Mouse (Mus musculus) kidney, embryonic 14.5 days (tissue): ENCODE measurements around the gene Kctd3. TPM values are rescaled to one million over a fixed set of nuclear protein-coding genes. Genes with fewer than 3 reads are reported as not detected.

Experiments
- ATAC-seq: fragments of 200-750 bp; cut with Nextera tagmentation; 2 replicates; pipeline ENCODE4 v1.8.0; 2017; ENCODE audit warnings: moderate number of reproducible peaks, mild to moderate bottlenecking, moderate TSS enrichment, moderate library complexity; ENCODE audit not compliant: low FRiP score, low TSS enrichment
- H3K27ac ChIP-seq: fragments of 300-500 bp; sonication (generic); 2 replicates; pipeline ENCODE4 v1.5.1; 2014; ENCODE audit warnings: low read depth, mild to moderate bottlenecking, low read length, moderate library complexity, mixed read lengths
- H3K27me3 ChIP-seq: fragments of 300-500 bp; sonication (generic); 2 replicates; pipeline ENCODE4 v1.6.1; 2014; ENCODE audit warnings: mild to moderate bottlenecking, low read length; ENCODE audit not compliant: control insufficient read depth, insufficient read depth
- H3K36me3 ChIP-seq: fragments of 300-500 bp; sonication (generic); 2 replicates; pipeline ENCODE4 v1.6.1; 2014; ENCODE audit warnings: low read length, mixed read lengths; ENCODE audit not compliant: control insufficient read depth, insufficient read depth
- H3K4me1 ChIP-seq: fragments of 300-500 bp; sonication (generic); 2 replicates; pipeline ENCODE4 v1.6.1; 2014; ENCODE audit warnings: low read length, mixed read lengths; ENCODE audit not compliant: control insufficient read depth, insufficient read depth
- H3K4me2 ChIP-seq: fragments of 300-500 bp; sonication (generic); replicated peaks from 2 replicates; pipeline ENCODE4 v1.6.1; 2014; ENCODE audit warnings: low read depth, mild to moderate bottlenecking, low read length
- H3K4me3 ChIP-seq: fragments of 300-500 bp; sonication (generic); 2 replicates; pipeline ENCODE4 v1.5.1; 2014; ENCODE audit warnings: mild to moderate bottlenecking, low read length
- H3K9ac ChIP-seq: fragments of 300-500 bp; sonication (generic); 2 replicates; pipeline ENCODE4 v1.6.1; 2014; ENCODE audit warnings: low read depth, mild to moderate bottlenecking, low read length, moderate library complexity
- H3K9me3 ChIP-seq: fragments of 300-500 bp; sonication (generic); 2 replicates; pipeline ENCODE4 v1.6.1; 2016; ENCODE audit warnings: low read length; ENCODE audit not compliant: control insufficient read depth
- WGBS: fragments of 180-500 bp; shearing (Covaris S2); extraction: QIAGEN DNeasy Blood & Tissue Kit; methylation state at CpG from one replicate; pipeline ENCODE4 v1.1.7; 2014; 5-methylcytosine and 5-hydroxymethylcytosine counted together
- polyA plus RNA-seq: library from polyadenylated mRNA; unstranded; fragments of >200 nt; fragmentation: Nextera tagmentation; extraction: Ambion mirVana; gene quantifications from 2 replicates; pipeline ENCODE4 v1.2.1, GENCODE M21; 2014

Gene Kctd3
- polyA plus RNA-seq, 1 experiment from 2014 or later: 35.6 TPM

DNA sequence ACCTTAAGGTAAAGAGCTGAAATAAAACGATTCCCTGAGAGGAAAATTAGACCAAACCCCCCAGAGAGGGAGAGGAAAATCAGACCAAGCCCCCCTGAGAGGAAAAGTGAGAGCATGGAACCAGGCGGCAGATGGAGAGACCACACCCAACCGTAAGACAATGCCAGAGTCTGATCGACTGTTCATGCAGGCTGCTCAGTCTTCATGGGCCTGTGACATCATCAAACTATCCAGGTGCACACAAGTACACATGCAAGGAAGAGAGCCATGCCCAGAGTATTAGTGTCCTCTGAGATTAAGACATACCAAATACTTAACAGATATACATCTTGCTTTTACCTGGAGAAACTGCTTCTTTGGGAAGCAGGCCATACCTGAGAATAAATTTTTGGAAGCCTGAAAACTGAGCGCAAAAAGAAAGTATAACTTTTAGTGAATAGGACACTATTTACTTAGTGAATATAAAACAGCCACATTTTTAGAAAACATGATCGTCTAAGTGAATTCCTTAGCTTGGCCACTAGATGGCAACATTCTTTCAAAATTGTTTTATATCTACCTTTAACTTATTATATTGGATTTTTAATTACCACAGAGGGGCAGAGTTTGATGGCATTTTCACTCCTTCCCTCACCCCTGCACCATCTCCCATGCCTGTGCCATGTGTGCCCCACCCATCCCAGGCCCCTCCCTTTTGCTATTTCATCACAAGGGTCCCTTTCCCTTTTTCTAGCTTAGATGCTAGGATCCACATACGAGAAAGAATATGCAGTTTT, 15.5 kb upstream of the Kctd3 start:
- Histone ChIP-seq H3K9ac (no peak overlapping the region), H3K4me3 (no peak overlapping the region), H3K4me1 (no peaks in the 10 kb centered on the region), H3K4me2 (no peak overlapping the region), H3K36me3 (no peaks in the 10 kb centered on the region), H3K9me3 (no peaks in the 10 kb centered on the region), H3K27ac (no peak overlapping the region), H3K27me3 (no peaks in the 10 kb centered on the region)
- no peak for ATAC-seq
- 52% methylated on average over 7 of the region's 7 CpGs for WGBS

DNA sequence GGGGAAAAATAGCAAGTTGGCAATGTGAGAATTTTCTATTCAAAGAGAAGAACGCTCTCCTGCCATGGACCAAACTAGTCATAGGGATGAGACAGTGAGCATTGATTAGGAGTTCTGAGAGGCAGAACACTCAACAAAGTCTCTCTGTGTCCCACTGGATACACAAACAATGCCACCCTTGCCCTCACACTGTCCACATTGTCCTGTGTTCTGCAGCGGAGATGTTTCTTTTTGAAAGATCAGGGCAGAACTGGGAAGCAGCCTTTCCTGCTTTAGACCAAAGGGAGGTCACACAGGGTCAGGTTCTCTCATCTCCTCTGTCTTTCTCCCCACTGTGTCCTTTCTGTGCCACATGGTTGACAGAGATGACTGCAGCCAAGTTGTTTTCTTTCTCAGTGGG, 7.7 kb upstream of the Kctd3 start:
- peaks cover 6% of the 10 kb centered on the region for H3K4me1 ChIP-seq
- no peak overlapping the region for H3K4me2 ChIP-seq
- no peaks in the 10 kb centered on the region for H3K9me3 ChIP-seq
- no peak overlapping the region for H3K4me3 ChIP-seq
- peaks cover 3% of the 10 kb centered on the region; the same call in 1 of the 2 replicates for H3K27me3 ChIP-seq
- ATAC-seq: no peak
- 87% methylated on average over 2 of the region's 2 CpGs for WGBS
- H3K36me3 ChIP-seq: no peaks in the 10 kb centered on the region
- H3K9ac ChIP-seq: no peak overlapping the region
- H3K27ac ChIP-seq: no peak overlapping the region

DNA sequence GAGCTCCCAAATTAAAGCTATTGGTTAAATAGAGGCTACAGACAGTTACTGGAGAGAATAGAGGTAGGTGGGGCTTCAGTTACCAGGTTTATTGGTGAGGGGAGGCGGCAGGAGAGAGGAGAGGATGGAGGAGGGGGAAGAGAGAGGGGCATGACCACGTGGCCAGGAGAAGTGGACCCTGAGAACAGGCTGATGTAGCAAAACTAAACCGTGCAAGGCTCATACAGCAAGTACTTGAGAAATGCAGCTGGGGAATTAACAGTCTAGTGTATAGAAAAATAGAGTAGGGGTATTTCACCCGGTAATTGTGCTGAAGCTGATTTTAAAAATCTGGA, 5.9 kb upstream of the Kctd3 start:
- H3K4me1 ChIP-seq: peaks cover 6% of the 10 kb centered on the region
- peak; percentile 39; the same call in 1 of the 2 replicates for ATAC-seq
- H3K4me3 ChIP-seq: peak overlapping the region; percentile 16; the same call in 1 of the 2 replicates
- peaks cover 3% of the 10 kb centered on the region; the same call in 1 of the 2 replicates for H3K27me3 ChIP-seq
- H3K27ac ChIP-seq: no peak overlapping the region
- H3K36me3 ChIP-seq: no peaks in the 10 kb centered on the region
- no peak overlapping the region for H3K9ac ChIP-seq
- H3K9me3 ChIP-seq: no peaks in the 10 kb centered on the region
- H3K4me2 ChIP-seq: peak overlapping the region; percentile 47
- 6% methylated on average over 4 of the region's 4 CpGs for WGBS

DNA sequence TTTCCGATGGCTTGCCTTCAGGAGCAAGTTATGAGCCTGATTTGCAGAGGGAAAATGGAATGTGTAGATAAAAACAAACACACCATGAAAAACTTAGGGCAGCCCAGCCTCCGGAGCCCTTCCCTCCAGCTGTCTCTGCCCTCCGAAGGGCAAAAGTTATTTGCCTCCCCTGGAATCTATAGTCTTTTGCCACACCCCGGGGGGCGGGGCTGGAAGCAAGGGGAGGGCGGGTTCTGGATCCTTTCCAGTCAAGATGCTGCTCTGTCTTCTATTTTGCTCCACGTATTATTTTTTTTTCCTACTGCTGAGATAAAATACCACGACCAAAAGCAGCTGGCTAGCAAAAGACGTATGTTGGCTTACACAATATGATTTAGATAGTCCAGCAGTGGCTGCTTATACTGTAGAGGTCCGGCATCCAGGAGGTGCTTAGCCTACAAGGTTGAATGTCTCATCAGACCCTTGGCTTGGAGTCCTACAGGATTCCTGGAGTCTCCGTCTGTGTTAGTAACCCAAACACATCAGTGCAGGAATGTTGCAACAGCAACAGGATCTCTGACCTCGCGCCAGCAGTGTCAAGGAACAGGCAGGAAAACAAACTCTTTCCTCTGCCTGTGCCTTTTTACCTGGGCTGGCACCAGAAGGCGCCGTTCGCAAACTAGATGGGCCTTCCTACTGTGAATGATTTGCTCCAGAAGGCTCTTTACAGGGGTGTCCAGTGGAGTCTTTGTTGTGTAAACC, 5.4 kb upstream of the Kctd3 start:
- H3K9me3 ChIP-seq: no peaks in the 10 kb centered on the region
- H3K27ac ChIP-seq: no peak overlapping the region
- H3K4me1 ChIP-seq: peaks cover 6% of the 10 kb centered on the region
- peak overlapping the region; percentile 47 for H3K4me2 ChIP-seq
- ATAC-seq: peak; percentile 38; the same call in 1 of the 2 replicates
- WGBS: 5% methylated on average over 16 of the region's 16 CpGs
- H3K4me3 ChIP-seq: peak overlapping the region; percentile 16; the same call in 1 of the 2 replicates
- H3K36me3 ChIP-seq: no peaks in the 10 kb centered on the region
- peaks cover 3% of the 10 kb centered on the region; the same call in 1 of the 2 replicates for H3K27me3 ChIP-seq
- no peak overlapping the region for H3K9ac ChIP-seq

DNA sequence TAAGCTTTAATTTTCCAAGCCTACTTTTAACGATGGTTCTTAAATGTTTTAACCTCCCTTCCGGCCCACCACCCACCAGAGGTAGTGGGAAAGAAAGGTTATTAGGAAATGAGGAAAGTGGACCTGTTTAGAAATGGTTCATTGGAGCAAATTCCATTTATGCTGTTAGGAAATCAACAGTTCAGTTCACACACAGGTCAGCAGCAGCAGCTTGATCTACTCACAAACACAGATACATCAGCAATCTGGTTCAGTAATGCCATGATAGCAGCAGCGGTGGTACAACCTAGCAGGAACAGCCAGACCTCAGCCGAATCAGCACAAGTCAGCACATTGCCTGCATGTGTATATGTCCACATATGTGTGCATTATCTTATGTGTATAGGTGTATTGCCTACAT, 3.0 kb upstream of the Kctd3 start:
- Histone ChIP-seq H3K27ac (no peak overlapping the region), H3K4me3 (no peak overlapping the region), H3K27me3 (peaks cover 3% of the 10 kb centered on the region; the same call in 1 of the 2 replicates), H3K4me1 (peaks cover 13% of the 10 kb centered on the region), H3K9me3 (no peaks in the 10 kb centered on the region), H3K36me3 (no peaks in the 10 kb centered on the region), H3K4me2 (no peak overlapping the region), H3K9ac (no peak overlapping the region)
- ATAC-seq: no peak
- 77% methylated on average over 4 of the region's 4 CpGs for WGBS

DNA sequence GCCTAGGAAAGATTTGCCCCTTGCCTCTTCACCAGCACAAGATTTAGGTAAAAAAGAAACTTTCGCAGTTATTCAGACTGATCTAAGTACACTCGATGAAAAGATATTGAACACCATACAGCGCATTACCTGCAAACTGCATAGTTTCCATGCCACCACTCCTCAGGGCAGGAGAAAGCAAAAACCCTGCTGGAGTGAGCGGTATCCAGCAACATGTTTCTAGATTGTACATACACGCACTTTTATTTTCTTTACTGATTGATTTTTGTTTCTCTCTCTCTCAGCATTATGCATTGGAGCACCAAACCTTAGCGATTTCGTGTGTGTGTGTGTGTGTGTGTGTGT, 311 bp upstream of the Kctd3 start:
- peak; percentile 60 for ATAC-seq

DNA sequence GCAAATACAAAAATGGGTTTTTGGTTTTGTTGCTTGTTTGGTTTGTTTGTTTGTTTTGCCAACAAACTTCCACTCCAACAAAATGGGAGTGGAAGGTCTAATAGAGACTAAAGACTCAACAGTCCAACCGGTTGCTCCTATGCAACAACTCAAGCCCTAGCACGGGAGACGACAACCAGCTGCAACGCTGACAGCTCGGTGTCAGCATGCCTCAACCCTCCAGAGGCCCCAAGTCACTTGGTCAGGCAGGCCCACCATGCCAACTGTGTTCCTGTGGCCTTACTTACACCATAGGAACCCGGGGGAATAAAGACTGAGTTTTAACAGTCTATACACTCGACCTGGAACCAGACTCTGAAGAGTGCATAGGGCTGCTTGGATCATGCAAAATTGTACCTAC, 815 bp downstream of the Kctd3 start:
- Histone ChIP-seq H3K9me3 (no peaks in the 10 kb centered on the region), H3K36me3 (peaks cover 5% of the 10 kb centered on the region; the same call in 1 of the 2 replicates)
- 2% methylated on average over 7 of the region's 7 CpGs for WGBS

More for the DNA sequence above, 311 bp upstream of the Kctd3 start:
- WGBS: 56% methylated on average over 7 of the region's 7 CpGs
- H3K36me3 ChIP-seq: peaks cover 2% of the 10 kb centered on the region; the same call in 1 of the 2 replicates
- H3K27ac ChIP-seq: no peak overlapping the region
- no peaks in the 10 kb centered on the region for H3K27me3 ChIP-seq
- peak overlapping the region; percentile 95; the same call in 1 of the 2 replicates for H3K4me3 ChIP-seq
- peaks cover 9% of the 10 kb centered on the region for H3K4me1 ChIP-seq
- H3K9me3 ChIP-seq: no peaks in the 10 kb centered on the region
- no peak overlapping the region; the same call in 1 of the 2 replicates for H3K4me2 ChIP-seq
- H3K9ac ChIP-seq: no peak overlapping the region

DNA sequence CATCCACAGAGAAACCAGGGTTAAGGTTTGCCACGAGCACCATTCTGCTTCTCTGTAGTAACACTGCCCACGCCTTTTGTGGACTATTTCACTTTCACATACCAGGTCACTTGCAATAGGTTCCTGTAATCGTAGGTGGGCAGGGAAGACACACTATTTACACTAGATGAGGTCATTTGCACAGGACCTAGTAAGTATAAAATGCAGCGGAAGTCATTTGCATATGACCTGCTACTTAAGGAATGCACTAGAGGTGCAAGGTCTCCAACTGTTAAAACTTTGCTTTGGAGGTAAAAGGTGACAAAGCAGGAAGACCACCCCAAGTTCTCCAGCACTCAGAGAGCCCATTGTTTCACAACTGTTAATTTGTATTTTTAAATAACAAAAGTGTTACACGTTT, 1.4 kb downstream of the Kctd3 start:
- WGBS: 53% methylated on average over 5 of the region's 5 CpGs
- Histone ChIP-seq H3K36me3 (peaks cover 6% of the 10 kb centered on the region; the same call in 1 of the 2 replicates), H3K9ac (no peak overlapping the region), H3K4me1 (peaks cover 6% of the 10 kb centered on the region; the same call in 1 of the 2 replicates), H3K4me2 (peak overlapping the region; percentile 93), H3K27me3 (no peaks in the 10 kb centered on the region), H3K9me3 (no peaks in the 10 kb centered on the region), H3K27ac (no peak overlapping the region), H3K4me3 (peak overlapping the region; percentile 95; the same call in 1 of the 2 replicates)
- ATAC-seq: no peak

More for the DNA sequence above, 815 bp downstream of the Kctd3 start:
- no peak for ATAC-seq
- peaks cover 6% of the 10 kb centered on the region; the same call in 1 of the 2 replicates for H3K4me1 ChIP-seq
- H3K9ac ChIP-seq: peak overlapping the region; percentile 95
- H3K4me2 ChIP-seq: peak overlapping the region; percentile 93
- no peak overlapping the region for H3K27ac ChIP-seq
- no peaks in the 10 kb centered on the region for H3K27me3 ChIP-seq
- peak overlapping the region; percentile 95 for H3K4me3 ChIP-seq

DNA sequence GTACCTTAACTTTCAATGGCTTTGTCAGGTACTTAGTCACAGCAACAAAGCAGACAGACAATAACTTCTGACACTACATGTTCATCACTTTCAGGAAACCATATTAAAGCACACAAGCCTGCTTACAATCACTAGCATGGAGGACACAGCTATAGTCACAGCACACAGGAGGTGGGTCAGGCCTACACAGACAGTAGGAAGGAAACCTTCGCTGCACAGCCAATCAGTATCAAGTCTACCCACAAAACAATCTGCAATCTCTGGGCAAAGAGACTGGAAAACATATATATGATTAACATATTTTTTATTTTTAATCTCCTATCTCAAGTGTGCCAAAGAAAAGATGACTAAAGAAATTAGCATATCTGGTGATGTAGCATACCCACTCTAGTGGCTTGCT, 2.9 kb downstream of the Kctd3 start:
- Histone ChIP-seq H3K27me3 (no peaks in the 10 kb centered on the region), H3K4me2 (no peak overlapping the region), H3K4me1 (peaks cover 6% of the 10 kb centered on the region; the same call in 1 of the 2 replicates), H3K27ac (no peak overlapping the region), H3K9ac (no peak overlapping the region), H3K36me3 (peaks cover 10% of the 10 kb centered on the region; the same call in 1 of the 2 replicates), H3K9me3 (no peaks in the 10 kb centered on the region), H3K4me3 (no peak overlapping the region)
- ATAC-seq: no peak
- 100% methylated on average over 1 of the region's 1 CpGs for WGBS
